ENCODE assay signal across 20 mouse cellular contexts in genomic region chr1:164453146-164453545, GRCm38 (mm10). TPM values are rescaled to one million over a fixed set of nuclear protein-coding genes. Genes with fewer than 3 reads are reported as not detected.
DNase-seq lines count a peak whose midpoint lies in the region; ATAC-seq and TF ChIP-seq lines count a peak whose summit lies in the region.
"Had no signal": no experiment of that assay in that cellular context is flagged by ENCODE, and none has a peak within 500 bp of the region (broad histone marks: within the 10 kb centered on the region; RNA-seq: fewer than 3 reads in every experiment).

No protein-coding gene starts in this region.

- no peak overlapping the region for H3K9ac ChIP-seq in heart, embryonic 12.5 days
- no peak overlapping the region for H3K9ac ChIP-seq in intestine, embryonic 16.5 days (ENCODE audit: low read depth, low read length)
- no peak overlapping the region for H3K9ac ChIP-seq in intestine, embryonic 15.5 days
- no peak overlapping the region for H3K9ac ChIP-seq in midbrain, postnatal 0 days (replicated peaks; ENCODE audit: low read length, poor library complexity, severe bottlenecking)
- no peak overlapping the region for H3K9ac ChIP-seq in midbrain, embryonic 16.5 days (ENCODE audit: low read depth, low read length)
- no peak overlapping the region for H3K9ac ChIP-seq in intestine, postnatal 0 days (ENCODE audit: low read depth, low read length)
- H3K9ac ChIP-seq: neural tube, embryonic 15.5 days had no signal

- WGBS in heart, embryonic 12.5 days, result 77% methylated on average over 8 of the region's 8 CpGs
- 83% methylated on average over 8 of the region's 8 CpGs for WGBS in intestine, embryonic 16.5 days
- WGBS in intestine, embryonic 15.5 days, result 80% methylated on average over 8 of the region's 8 CpGs
- 95% methylated on average over 8 of the region's 8 CpGs for WGBS in midbrain, postnatal 0 days
- 93% methylated on average over 8 of the region's 8 CpGs for WGBS in midbrain, embryonic 16.5 days
- WGBS in intestine, postnatal 0 days, result 69% methylated on average over 8 of the region's 8 CpGs

- H3K9me3 ChIP-seq in heart, embryonic 12.5 days (replicated peaks), result no peaks in the 10 kb centered on the region
- H3K9me3 ChIP-seq in intestine, embryonic 16.5 days (ENCODE audit: control insufficient read depth, low read length), result no peaks in the 10 kb centered on the region
- no peaks in the 10 kb centered on the region for H3K9me3 ChIP-seq in intestine, embryonic 15.5 days
- H3K9me3 ChIP-seq in midbrain, postnatal 0 days (ENCODE audit: low read length), result no peaks in the 10 kb centered on the region
- H3K9me3 ChIP-seq in midbrain, embryonic 16.5 days (replicated peaks; ENCODE audit: control insufficient read depth, low read length, poor library complexity, severe bottlenecking), result no peaks in the 10 kb centered on the region
- H3K9me3 ChIP-seq in intestine, postnatal 0 days (ENCODE audit: control insufficient read depth), result no peaks in the 10 kb centered on the region
- H3K9me3 ChIP-seq: midbrain, embryonic 10.5 days; neural tube, embryonic 15.5 days had no signal

- peaks cover 59% of the 10 kb centered on the region for H3K4me1 ChIP-seq in heart, embryonic 12.5 days (replicated peaks)
- peaks cover 9% of the 10 kb centered on the region; the same call in 1 of the 2 replicates for H3K4me1 ChIP-seq in intestine, embryonic 16.5 days (ENCODE audit: control insufficient read depth, insufficient read depth, low read length)
- peaks cover 13% of the 10 kb centered on the region for H3K4me1 ChIP-seq in intestine, embryonic 15.5 days (replicated peaks)
- H3K4me1 ChIP-seq in midbrain, postnatal 0 days (ENCODE audit: insufficient read depth, low read length), result no peaks in the 10 kb centered on the region
- peaks cover 10% of the 10 kb centered on the region for H3K4me1 ChIP-seq in midbrain, embryonic 16.5 days (ENCODE audit: control insufficient read depth, insufficient read depth, low read length)
- peaks cover 12% of the 10 kb centered on the region; the same call in 1 of the 2 replicates for H3K4me1 ChIP-seq in intestine, postnatal 0 days (replicated peaks; ENCODE audit: control insufficient read depth, insufficient read depth, low read length)

- H3K4me2 ChIP-seq in heart, embryonic 12.5 days, result peak overlapping the region; percentile 74; the same call in 1 of the 2 replicates
- 0 out of 2 replicates have a peak overlapping the region, but pooled peaks have one; percentile 49 for H3K4me2 ChIP-seq in intestine, embryonic 16.5 days (ENCODE audit: low read depth, low read length)
- H3K4me2 ChIP-seq in intestine, embryonic 15.5 days (replicated peaks), result no peak overlapping the region; the same call in 1 of the 2 replicates
- H3K4me2 ChIP-seq in midbrain, postnatal 0 days (ENCODE audit: low read depth, low read length, poor library complexity, severe bottlenecking), result peak overlapping the region; percentile 66; the same call in 1 of the 2 replicates
- no peak overlapping the region for H3K4me2 ChIP-seq in midbrain, embryonic 16.5 days (ENCODE audit: low read length)
- peak overlapping the region; percentile 72 for H3K4me2 ChIP-seq in intestine, postnatal 0 days (replicated peaks; ENCODE audit: low read depth)

- ATAC-seq in heart, embryonic 12.5 days (ENCODE audit: insufficient number of reproducible peaks, low FRiP score), result no peak
- no peak for ATAC-seq in intestine, embryonic 16.5 days
- ATAC-seq in intestine, embryonic 15.5 days, result no peak
- no peak for ATAC-seq in midbrain, postnatal 0 days (ENCODE audit: low FRiP score)
- ATAC-seq in midbrain, embryonic 16.5 days, result no peak
- ATAC-seq in intestine, postnatal 0 days, result no peak
- ATAC-seq: forebrain, embryonic 14.5 days had no signal

- H3K27me3 ChIP-seq in heart, embryonic 12.5 days (replicated peaks), result no peaks in the 10 kb centered on the region
- no peaks in the 10 kb centered on the region for H3K27me3 ChIP-seq in intestine, embryonic 16.5 days (replicated peaks; ENCODE audit: control insufficient read depth, insufficient read depth, low read length)
- H3K27me3 ChIP-seq in intestine, embryonic 15.5 days (replicated peaks), result peaks cover 6% of the 10 kb centered on the region; the same call in 1 of the 2 replicates
- no peaks in the 10 kb centered on the region for H3K27me3 ChIP-seq in midbrain, postnatal 0 days (ENCODE audit: insufficient read depth, low read length)
- H3K27me3 ChIP-seq in midbrain, embryonic 16.5 days (ENCODE audit: control insufficient read depth, insufficient read depth, low read depth, low read length), result no peaks in the 10 kb centered on the region
- no peaks in the 10 kb centered on the region for H3K27me3 ChIP-seq in intestine, postnatal 0 days (replicated peaks; ENCODE audit: control insufficient read depth, insufficient read depth, low read length)
- H3K27me3 ChIP-seq: neural tube, embryonic 15.5 days had no signal

- no peak for DNase-seq in heart, adult 9 months (ENCODE audit: low spot score in 2 of 2)
- DNase-seq in midbrain, postnatal 0 days (ENCODE audit: low spot score), result no peak
- DNase-seq in cerebellum, adult 9-10 months, result no peak
- DNase-seq: adrenal gland, postnatal 10 days; cerebellum, adult 11-12 months; cerebellum, postnatal 36 days; kidney, postnatal 36 days; liver; lung, adult 2 months; lung, postnatal 4 days had no signal

- no peak for TF ChIP-seq CTCF in midbrain, postnatal 0 days (IDR thresholded peaks at IDR 0.05)
- no peak for TF ChIP-seq CTCF in intestine, postnatal 0 days (IDR thresholded peaks at IDR 0.05; ENCODE audit: low read depth)

- H3K4me3 ChIP-seq in heart, embryonic 12.5 days, result no peak overlapping the region
- no peak overlapping the region for H3K4me3 ChIP-seq in intestine, embryonic 16.5 days (ENCODE audit: low read length)
- no peak overlapping the region for H3K4me3 ChIP-seq in intestine, embryonic 15.5 days (replicated peaks)
- H3K4me3 ChIP-seq in midbrain, postnatal 0 days (ENCODE audit: low read depth, low read length), result no peak overlapping the region
- no peak overlapping the region for H3K4me3 ChIP-seq in midbrain, embryonic 16.5 days (ENCODE audit: low read depth, low read length)
- H3K4me3 ChIP-seq in intestine, postnatal 0 days (ENCODE audit: low read depth, low read length), result no peak overlapping the region
- H3K4me3 ChIP-seq: erythroblast, embryonic 14.5 days; midbrain, embryonic 10.5 days; myocyte had no signal

- H3K36me3 ChIP-seq in heart, embryonic 12.5 days, result peaks cover 49% of the 10 kb centered on the region
- H3K36me3 ChIP-seq in intestine, embryonic 16.5 days (ENCODE audit: control insufficient read depth, insufficient read depth, low read length), result peaks cover 9% of the 10 kb centered on the region; the same call in 1 of the 2 replicates
- H3K36me3 ChIP-seq in intestine, embryonic 15.5 days, result peaks cover 4% of the 10 kb centered on the region
- H3K36me3 ChIP-seq in midbrain, postnatal 0 days (ENCODE audit: insufficient read depth, low read length), result peaks cover 40% of the 10 kb centered on the region
- peaks cover 7% of the 10 kb centered on the region; the same call in 1 of the 2 replicates for H3K36me3 ChIP-seq in midbrain, embryonic 16.5 days (ENCODE audit: control insufficient read depth, insufficient read depth, low read length)
- H3K36me3 ChIP-seq in intestine, postnatal 0 days (ENCODE audit: control insufficient read depth, insufficient read depth), result peaks cover 50% of the 10 kb centered on the region

- peak overlapping the region; percentile 56 for H3K27ac ChIP-seq in heart, embryonic 12.5 days (ENCODE audit: poor library complexity, severe bottlenecking)
- no peak overlapping the region for H3K27ac ChIP-seq in intestine, embryonic 16.5 days (ENCODE audit: low read length)
- no peak overlapping the region for H3K27ac ChIP-seq in intestine, embryonic 15.5 days
- no peak overlapping the region for H3K27ac ChIP-seq in midbrain, postnatal 0 days (ENCODE audit: low read depth, low read length)
- no peak overlapping the region for H3K27ac ChIP-seq in midbrain, embryonic 16.5 days (ENCODE audit: low read length)
- H3K27ac ChIP-seq in intestine, postnatal 0 days (ENCODE audit: low read depth, low read length), result no peak overlapping the region; the same call in 1 of the 2 replicates
- H3K27ac ChIP-seq: midbrain, embryonic 10.5 days; neural tube, embryonic 15.5 days had no signal

RNA-seq across cellular contexts. Expression of gene Atp1b1, which starts 5.0 kb away (rescaled TPM):
- polyA plus RNA-seq in heart, embryonic 12.5 days (2016; fragmentation: Nextera tagmentation; extraction: Ambion mirVana), result 413 and 416 TPM in 2 replicates
- 184 and 199 TPM in 2 replicates for polyA plus RNA-seq in intestine, embryonic 16.5 days (2015; fragmentation: Nextera tagmentation; extraction: Ambion mirVana)
- 203 TPM in 2 replicates for polyA plus RNA-seq in intestine, embryonic 15.5 days (2015; fragmentation: Nextera tagmentation; extraction: Ambion mirVana)
- 328 and 361 TPM in 2 replicates for total RNA-seq in midbrain, postnatal 0 days (2014; rRNA removed)
- 530 and 541 TPM in 2 replicates for polyA plus RNA-seq in midbrain, postnatal 0 days (2015; fragmentation: Nextera tagmentation; extraction: Ambion mirVana)
- polyA plus RNA-seq in midbrain, embryonic 16.5 days (2015; fragmentation: Nextera tagmentation; extraction: Ambion mirVana), result 238 and 311 TPM in 2 replicates
- 227 and 233 TPM in 2 replicates for polyA plus RNA-seq in intestine, postnatal 0 days (2015; fragmentation: Nextera tagmentation; extraction: Ambion mirVana)
- polyA plus RNA-seq: erythroblast, embryonic 14.5 days had no signal

Comparison
In these comparisons a context has a peak if more than half of its experiments do, and no peak if none do; other contexts are left out.
1. H3K4me2 ChIP-seq: peak in heart, embryonic 12.5 days (single experiment), intestine, embryonic 16.5 days (single experiment), midbrain, postnatal 0 days (single experiment) and intestine, postnatal 0 days (single experiment); none in intestine, embryonic 15.5 days (single experiment) and midbrain, embryonic 16.5 days (single experiment).